Mouse (Mus musculus) cerebellum, postnatal 10 days (tissue): ENCODE measurements around the gene Olfr1465.

Experiments
- DNase-seq, 2 experiments: peaks; one replicate each; pipeline ENCODE4 v3.0.0; 2021; ENCODE audit warnings: mixed read lengths in 2 of 2

The Olfr1465 gene

DNA sequence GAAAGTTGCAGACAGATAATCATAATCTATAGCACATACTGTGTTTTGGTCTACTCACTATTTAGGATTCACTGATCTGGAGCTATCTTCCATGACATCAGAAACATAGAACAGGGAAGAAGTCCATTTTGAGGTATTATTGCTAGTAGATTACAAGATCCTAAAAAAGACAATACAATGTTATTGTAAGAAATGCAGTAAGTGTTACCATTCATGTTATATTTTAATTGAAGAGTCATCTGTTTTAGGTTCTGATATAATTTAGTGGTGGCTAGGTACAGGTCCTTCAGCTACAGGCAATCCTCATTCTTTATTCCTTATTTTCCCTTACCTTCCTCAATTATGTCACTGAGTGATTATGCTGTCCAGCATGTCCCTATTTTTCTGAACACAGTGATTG is at the start of gene Olfr1465:
Gene Olfr1465, minus strand, starts transcription at position 101 of the 400 bp plus-strand sequence.
- DNase-seq: no peak

DNA sequence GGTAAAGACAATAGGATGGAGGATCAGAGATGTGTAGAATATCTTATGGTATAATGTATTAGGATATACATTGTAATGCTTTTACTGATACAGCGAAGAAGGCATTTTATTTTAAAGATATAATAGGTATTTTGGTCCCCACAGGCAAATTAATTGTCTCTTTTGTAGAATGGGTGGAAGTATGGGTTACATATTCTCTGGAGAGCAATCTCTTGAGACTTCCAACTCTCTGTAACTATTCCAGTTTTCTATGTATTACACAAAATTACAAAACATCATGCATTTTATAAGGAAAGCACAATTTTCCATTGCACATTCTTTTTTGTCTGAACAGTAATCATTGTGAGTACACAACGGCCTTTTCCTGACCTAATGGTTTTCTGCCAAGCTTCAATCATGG is 46.6 kb upstream of the Olfr1465 start, which contains the start of gene Olfr1467:
Gene Olfr1467, plus strand, starts transcription at position 301 of the 400 bp plus-strand sequence.
- DNase-seq: no peak

DNA sequence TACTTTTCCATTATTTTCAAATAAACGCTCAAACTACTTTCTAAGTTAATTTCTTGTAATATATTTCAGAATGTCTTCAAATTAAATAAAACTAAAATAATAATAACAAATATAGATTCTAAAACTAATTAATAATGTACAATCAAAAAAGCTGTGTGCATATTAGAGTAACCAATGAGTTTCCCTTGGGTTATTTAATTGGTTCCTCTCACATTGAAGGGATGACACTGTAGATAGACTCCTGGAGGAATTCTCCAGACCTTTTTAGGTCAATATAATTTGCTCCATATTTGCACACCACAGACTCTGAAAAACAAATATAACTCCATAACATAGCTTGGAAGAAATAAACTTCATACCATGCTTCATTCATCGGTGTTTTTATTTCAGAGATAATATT is 23.2 kb upstream of the Olfr1465 start, which contains the start of gene Olfr1466:
Gene Olfr1466, plus strand, starts transcription at position 301 of the 400 bp plus-strand sequence.
- DNase-seq: no peak
